Mouse (Mus musculus): Measurements from ENCODE around the gene Aldh1l1.

DNA sequence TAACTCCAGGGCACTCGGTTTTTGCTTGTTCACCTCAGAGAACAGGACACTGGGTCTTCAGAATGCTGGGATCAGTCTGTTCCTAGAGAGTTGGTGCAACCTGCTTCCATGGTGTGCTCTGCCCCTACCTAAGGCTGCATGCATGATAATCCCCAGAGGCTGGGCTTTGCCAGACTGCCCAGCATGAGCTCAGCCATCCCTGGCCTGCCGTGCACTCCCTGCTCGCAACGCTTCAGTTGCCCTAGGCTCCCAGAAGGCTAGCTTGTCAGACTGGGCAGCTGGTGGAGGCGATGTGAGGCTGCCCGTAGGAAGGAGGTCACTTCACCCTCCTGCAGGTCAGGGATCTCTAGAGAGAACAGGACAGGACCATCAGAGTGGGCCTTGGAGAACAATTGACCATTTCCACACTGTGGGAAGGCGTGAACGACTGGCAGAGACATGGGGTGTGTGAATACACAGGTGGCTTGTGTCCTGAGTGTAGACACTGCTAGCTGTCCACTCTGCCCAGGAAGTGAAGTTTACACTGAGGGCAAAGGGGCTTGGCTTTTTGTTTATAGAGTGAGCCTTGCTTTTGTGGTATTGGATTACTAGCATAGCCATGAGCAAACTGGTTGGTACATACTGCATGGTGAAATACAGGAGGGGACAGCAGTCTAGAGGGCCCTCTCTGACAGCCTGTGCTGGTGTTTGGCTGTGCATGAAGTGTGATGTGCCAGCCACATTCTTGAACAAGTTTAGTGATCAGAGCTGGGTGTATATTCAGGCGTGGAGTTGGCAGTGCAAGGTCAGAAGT is 134.8 kb downstream of the Aldh1l1 start:
- TF ChIP-seq CTCF (IDR thresholded peaks at IDR 0.05; ENCODE audit: extremely low read depth, insufficient read length, insufficient replicate concordance, low read depth, low read length) (no peak), POLR2A (IDR thresholded peaks at IDR 0.05; ENCODE audit: low read depth, low read length) (no peak)
